Mouse (Mus musculus) monocyte, adult 2 months (primary cell): Measurements from ENCODE around the gene Meis1.

Experiments
- DNase-seq, 2 experiments: peaks; one replicate each; pipeline ENCODE4 v3.0.0; 2022; ENCODE audit warnings: low spot score in 2 of 2, low read depth in 1 of 2

Meis1 gene

GRCm38 (mm10) chr11:19014441-19015161 lies 4.2 kb downstream of the Meis1 start:
- DNase-seq = no peak

GRCm38 (mm10) chr11:19014113-19014440 lies 4.7 kb downstream of the Meis1 start:
- no peak for DNase-seq

GRCm38 (mm10) chr11:19013141-19014112 lies 5.4 kb downstream of the Meis1 start:
- DNase-seq = no peak

GRCm38 (mm10) chr11:19012463-19013115 lies 6.2 kb downstream of the Meis1 start:
- DNase-seq = no peak

GRCm38 (mm10) chr11:19012001-19012400 lies 6.8 kb downstream of the Meis1 start:
- DNase-seq = no peak

GRCm38 (mm10) chr11:19011108-19011805 lies 7.5 kb downstream of the Meis1 start:
- no peak for DNase-seq

GRCm38 (mm10) chr11:19010396-19010811 lies 8.4 kb downstream of the Meis1 start:
- no peak for DNase-seq

GRCm38 (mm10) chr11:19009536-19010395 lies 9.0 kb downstream of the Meis1 start:
- no peak for DNase-seq

GRCm38 (mm10) chr11:19008610-19009384 lies 10.0 kb downstream of the Meis1 start:
- DNase-seq = no peak

GRCm38 (mm10) chr11:19007541-19008424 lies 11.0 kb downstream of the Meis1 start:
- DNase-seq = no peak

GRCm38 (mm10) chr11:19007068-19007467 lies 11.7 kb downstream of the Meis1 start:
- DNase-seq = no peak

GRCm38 (mm10) chr11:19005913-19006693 lies 12.7 kb downstream of the Meis1 start:
- no peak for DNase-seq

GRCm38 (mm10) chr11:19005007-19005912 lies 13.5 kb downstream of the Meis1 start:
- DNase-seq = no peak

- DNase-seq = no peak
These were observed 15.7 kb downstream of the Meis1 start for GRCm38 (mm10) chr11:19003066-19003465.

- DNase-seq = no peak
These were observed 22.0 kb downstream of the Meis1 start for GRCm38 (mm10) chr11:18996767-18997166.

GRCm38 (mm10) chr11:18996289-18996688 lies 22.5 kb downstream of the Meis1 start:
- DNase-seq = no peak

GRCm38 (mm10) chr11:18992796-18993195 lies 26.0 kb downstream of the Meis1 start:
- DNase-seq = no peak
